Mouse (Mus musculus) 416B (cell line): ENCODE data around the gene Tmem256.

ENCODE experiments used
- DNase-seq: peaks from one replicate; pipeline ENCODE4 v3.0.0; 2011; ENCODE audit warnings: low read depth

Gene Tmem256

GRCm38 (mm10) chr11:69884240-69884639, 45.9 kb downstream of the Tmem256 start:
- no peak for DNase-seq

DNA sequence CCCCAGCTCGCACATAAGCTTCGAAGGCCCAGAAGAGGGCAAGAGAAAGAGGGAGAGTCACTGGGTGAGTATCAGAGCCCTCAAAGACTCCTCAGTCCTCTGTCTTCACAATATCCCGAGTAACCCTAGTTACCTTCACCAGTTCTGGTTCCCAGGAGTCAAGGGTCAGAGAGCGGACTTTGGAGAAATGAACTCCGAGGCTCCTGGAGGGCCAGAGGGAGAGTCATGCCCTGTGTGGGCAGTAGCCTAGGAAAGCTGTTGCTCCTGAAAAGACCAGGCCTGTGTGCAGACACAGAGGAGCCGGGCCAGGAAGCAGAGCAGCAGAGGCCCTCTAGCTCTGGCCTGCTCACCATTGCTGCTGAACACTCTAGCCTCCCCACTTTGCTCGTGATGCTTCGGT, 46.3 kb downstream of the Tmem256 start:
- DNase-seq: no peak

DNA sequence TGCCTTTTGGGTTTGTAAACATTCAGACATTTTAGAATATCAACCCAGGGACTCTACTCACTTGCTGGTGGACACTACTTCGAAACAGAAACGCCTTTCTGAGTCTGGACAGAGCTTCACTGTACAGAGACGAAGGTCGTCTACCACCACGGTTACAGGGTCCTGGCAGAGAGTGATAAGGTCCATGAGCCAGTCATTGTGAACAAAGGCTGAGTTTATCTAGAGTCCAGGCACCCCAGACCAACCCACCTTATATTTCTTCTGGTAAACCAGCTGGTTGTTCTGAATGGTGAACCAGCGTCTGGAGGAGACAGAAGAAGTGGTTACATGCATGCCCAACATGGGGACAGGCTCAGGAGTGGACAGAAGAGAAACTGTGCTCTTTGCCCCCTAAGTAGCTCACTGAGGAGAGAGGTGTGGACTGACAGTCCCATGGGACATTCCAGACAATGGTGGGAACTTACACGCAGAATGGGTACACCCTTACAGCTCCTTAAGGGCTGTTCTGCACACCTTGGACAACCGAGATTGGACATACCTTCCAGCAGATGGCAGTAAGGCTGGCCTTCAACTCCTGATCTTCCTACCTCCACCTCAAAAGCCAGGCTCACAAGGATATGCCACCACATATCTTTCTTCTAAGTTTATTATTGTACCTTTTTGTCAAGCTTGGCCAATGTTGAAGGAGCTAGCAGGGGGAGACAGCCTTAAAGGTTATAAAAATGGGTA, 48.8 kb downstream of the Tmem256 start:
- peak; percentile 49 for DNase-seq
